Mouse (Mus musculus) thymus, adult 2 months (tissue): ENCODE measurements around the gene Rtn4r.

Source experiments
- CTCF ChIP-seq: fragments of 200-500 bp; IDR thresholded peaks from 2 replicates; pipeline ENCODE4 v1.5.1; 2012; ENCODE audit warnings: mild to moderate bottlenecking, control low read depth, low read length, moderate library complexity, borderline replicate concordance; ENCODE audit not compliant: control insufficient read depth, poor library complexity, insufficient read depth; ENCODE audit errors: extremely low read depth
- POLR2A ChIP-seq: fragments of 200-500 bp; IDR thresholded peaks from 2 replicates; pipeline ENCODE4 v1.6.1; 2012; ENCODE audit warnings: mild to moderate bottlenecking, low read length, control low read depth, moderate library complexity; ENCODE audit not compliant: control insufficient read depth, poor library complexity, insufficient read depth; ENCODE audit errors: extremely low read depth

DNA sequence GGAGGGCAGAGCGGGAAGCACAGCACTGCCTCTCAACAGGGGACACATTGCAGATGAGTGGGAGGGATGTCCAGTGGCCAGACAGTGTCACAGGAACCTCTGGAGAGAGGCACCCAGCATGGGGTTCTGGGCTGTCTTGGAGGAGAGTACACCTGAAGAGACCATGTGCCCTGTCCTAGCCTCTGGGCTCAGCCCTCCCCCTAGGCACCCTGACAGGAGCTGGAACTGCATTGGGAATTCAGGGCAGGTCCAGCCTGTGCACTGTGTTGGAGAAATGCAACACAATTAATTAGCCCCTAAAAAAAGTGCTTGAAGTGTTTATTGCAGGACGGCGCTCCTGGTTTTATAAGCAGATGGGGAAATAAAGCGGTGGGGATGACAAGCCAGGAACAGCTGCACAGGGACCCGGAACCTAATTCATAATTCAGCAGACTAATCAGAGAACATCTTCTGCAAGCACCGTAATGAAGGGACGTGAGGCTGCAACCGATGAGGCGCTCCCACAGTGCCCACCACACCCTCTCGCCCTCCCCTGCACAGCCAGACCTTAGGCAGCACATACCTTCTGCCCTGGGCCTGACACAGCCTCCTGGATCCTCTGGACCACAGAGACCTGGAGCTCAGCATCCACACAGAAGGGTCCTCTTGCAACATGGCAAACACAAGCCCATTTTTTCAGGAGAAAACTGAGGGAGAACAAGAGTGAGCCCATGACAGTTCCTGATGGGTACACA is 71.1 kb downstream of the Rtn4r start:
- TF ChIP-seq POLR2A (no peak), CTCF (no peak)
